In genomic region chr6:127969709-127970108, GRCm38 (mm10) we compare ENCODE assay signal across 10 mouse cellular contexts.
DNase-seq lines count a peak whose midpoint lies in the region; ATAC-seq and TF ChIP-seq lines count a peak whose summit lies in the region.
"Had no signal": no experiment of that assay in that cellular context is flagged by ENCODE, and none has a peak within 500 bp of the region (broad histone marks: within the 10 kb centered on the region; RNA-seq: fewer than 3 reads in every experiment).

No protein-coding gene starts in this region.

- H3K9me3 ChIP-seq in forebrain, embryonic 16.5 days (ENCODE audit: control insufficient read depth, low read length), result no peaks in the 10 kb centered on the region
- H3K9me3 ChIP-seq in forebrain, embryonic 12.5 days, result no peaks in the 10 kb centered on the region
- H3K9me3 ChIP-seq in liver, embryonic 11.5 days (ENCODE audit: control insufficient read depth, low read length), result no peaks in the 10 kb centered on the region
- no peaks in the 10 kb centered on the region for H3K9me3 ChIP-seq in liver, postnatal 0 days (ENCODE audit: low read length)
- H3K9me3 ChIP-seq in embryonic facial prominence, embryonic 14.5 days (ENCODE audit: control insufficient read depth, low read length), result no peaks in the 10 kb centered on the region
- H3K9me3 ChIP-seq: kidney, embryonic 15.5 days; neural tube, embryonic 13.5 days had no signal

- H3K36me3 ChIP-seq in forebrain, embryonic 16.5 days (ENCODE audit: control insufficient read depth, insufficient read depth), result no peaks in the 10 kb centered on the region
- 0 out of 2 replicates have a peak, but pooled peaks cover 2% of the 10 kb centered on the region for H3K36me3 ChIP-seq in forebrain, embryonic 12.5 days (replicated peaks)
- 0 out of 2 replicates have a peak, but pooled peaks cover 2% of the 10 kb centered on the region for H3K36me3 ChIP-seq in liver, embryonic 11.5 days (ENCODE audit: control insufficient read depth, insufficient read depth, low read length)
- peaks cover 3% of the 10 kb centered on the region; the same call in 1 of the 2 replicates for H3K36me3 ChIP-seq in liver, postnatal 0 days (replicated peaks; ENCODE audit: insufficient read depth, low read length)
- 0 out of 2 replicates have a peak, but pooled peaks cover 8% of the 10 kb centered on the region for H3K36me3 ChIP-seq in embryonic facial prominence, embryonic 14.5 days (ENCODE audit: control insufficient read depth, insufficient read depth, low read length)

- no peak overlapping the region for H3K4me2 ChIP-seq in forebrain, embryonic 16.5 days (ENCODE audit: low read length)
- H3K4me2 ChIP-seq in forebrain, embryonic 12.5 days, result no peak overlapping the region
- no peak overlapping the region for H3K4me2 ChIP-seq in liver, embryonic 11.5 days
- no peak overlapping the region for H3K4me2 ChIP-seq in liver, postnatal 0 days (ENCODE audit: low read depth, low read length)
- H3K4me2 ChIP-seq in embryonic facial prominence, embryonic 14.5 days (ENCODE audit: low read depth, low read length), result no peak overlapping the region
- H3K4me2 ChIP-seq: kidney, embryonic 15.5 days; neural tube, embryonic 13.5 days had no signal

- H3K27me3 ChIP-seq in forebrain, embryonic 16.5 days (replicated peaks; ENCODE audit: control insufficient read depth, insufficient read depth, low read length), result no peaks in the 10 kb centered on the region
- no peaks in the 10 kb centered on the region for H3K27me3 ChIP-seq in forebrain, embryonic 12.5 days
- H3K27me3 ChIP-seq in liver, embryonic 11.5 days (replicated peaks; ENCODE audit: control insufficient read depth, insufficient read depth, low read length), result no peaks in the 10 kb centered on the region
- H3K27me3 ChIP-seq in liver, postnatal 0 days (ENCODE audit: insufficient read depth, low read length), result no peaks in the 10 kb centered on the region
- no peaks in the 10 kb centered on the region for H3K27me3 ChIP-seq in embryonic facial prominence, embryonic 14.5 days (replicated peaks; ENCODE audit: control insufficient read depth, insufficient read depth, low read length)
- H3K27me3 ChIP-seq: kidney, embryonic 15.5 days; neural tube, embryonic 13.5 days had no signal

- H3K4me1 ChIP-seq in forebrain, embryonic 16.5 days (replicated peaks; ENCODE audit: control insufficient read depth, insufficient read depth, low read length), result peaks cover 8% of the 10 kb centered on the region
- H3K4me1 ChIP-seq in forebrain, embryonic 12.5 days, result peaks cover 27% of the 10 kb centered on the region
- no peaks in the 10 kb centered on the region for H3K4me1 ChIP-seq in liver, embryonic 11.5 days (replicated peaks; ENCODE audit: control insufficient read depth, insufficient read depth, low read length)
- H3K4me1 ChIP-seq in liver, postnatal 0 days (ENCODE audit: insufficient read depth), result no peaks in the 10 kb centered on the region
- H3K4me1 ChIP-seq in embryonic facial prominence, embryonic 14.5 days (ENCODE audit: control insufficient read depth, insufficient read depth, low read length), result 0 out of 2 replicates have a peak, but pooled peaks cover 3% of the 10 kb centered on the region

- no peak for DNase-seq in liver, embryonic 11.5 days (ENCODE audit: low spot score)
- DNase-seq in liver, postnatal 0 days, result no peak
- DNase-seq in embryonic facial prominence, embryonic 14.5 days (ENCODE audit: low spot score), result no peak
- peak; percentile 43 for DNase-seq in retina, embryonic 14.5 days (ENCODE audit: low spot score)
- DNase-seq in right cerebral cortex, postnatal 14 days, result no peak

- ATAC-seq in forebrain, embryonic 16.5 days, result peak; percentile 13; the same call in 1 of the 2 replicates
- no peak for ATAC-seq in forebrain, embryonic 12.5 days (ENCODE audit: low FRiP score)
- ATAC-seq in liver, embryonic 11.5 days (replicated peaks; ENCODE audit: low FRiP score), result peak; percentile 46; the same call in 1 of the 2 replicates
- ATAC-seq in liver, postnatal 0 days, result no peak
- peak; percentile 34; the same call in 1 of the 2 replicates for ATAC-seq in embryonic facial prominence, embryonic 14.5 days (ENCODE audit: low read depth)

- H3K4me3 ChIP-seq in forebrain, embryonic 16.5 days (replicated peaks; ENCODE audit: low read length), result no peak overlapping the region
- H3K4me3 ChIP-seq in forebrain, embryonic 12.5 days (replicated peaks), result no peak overlapping the region
- H3K4me3 ChIP-seq in liver, embryonic 11.5 days (ENCODE audit: low read depth, low read length), result no peak overlapping the region
- H3K4me3 ChIP-seq in liver, postnatal 0 days (ENCODE audit: low read depth, low read length), result no peak overlapping the region
- H3K4me3 ChIP-seq in embryonic facial prominence, embryonic 14.5 days (ENCODE audit: low read depth, low read length), result no peak overlapping the region
- H3K4me3 ChIP-seq: erythroblast, embryonic 14.5 days; kidney, embryonic 15.5 days; neural tube, embryonic 13.5 days had no signal

- H3K27ac ChIP-seq in forebrain, embryonic 16.5 days (ENCODE audit: low read length), result no peak overlapping the region
- H3K27ac ChIP-seq in forebrain, embryonic 12.5 days, result no peak overlapping the region
- H3K27ac ChIP-seq in liver, embryonic 11.5 days (ENCODE audit: low read depth, low read length), result no peak overlapping the region
- H3K27ac ChIP-seq in liver, postnatal 0 days (ENCODE audit: low read depth), result no peak overlapping the region
- H3K27ac ChIP-seq in embryonic facial prominence, embryonic 14.5 days (replicated peaks; ENCODE audit: low read depth, low read length), result no peak overlapping the region
- H3K27ac ChIP-seq: kidney, embryonic 15.5 days; neural tube, embryonic 13.5 days had no signal

- WGBS in forebrain, embryonic 16.5 days, result 74% methylated on average over 7 of the region's 7 CpGs
- 73% methylated on average over 7 of the region's 7 CpGs for WGBS in forebrain, embryonic 12.5 days
- WGBS in liver, embryonic 11.5 days, result 48% methylated on average over 7 of the region's 7 CpGs
- WGBS in liver, postnatal 0 days (ENCODE audit: insufficient replicate concordance), result 65% methylated on average over 7 of the region's 7 CpGs
- WGBS in embryonic facial prominence, embryonic 14.5 days, result 60% methylated on average over 7 of the region's 7 CpGs

- no peak for TF ChIP-seq CTCF in liver, postnatal 0 days (IDR thresholded peaks at IDR 0.05; ENCODE audit: low read depth)

- TF ChIP-seq EP300 in liver, postnatal 0 days (IDR thresholded peaks at IDR 0.05; ENCODE audit: low read depth), result no peak

- H3K9ac ChIP-seq in forebrain, embryonic 16.5 days (replicated peaks; ENCODE audit: low read depth, low read length), result no peak overlapping the region
- no peak overlapping the region for H3K9ac ChIP-seq in forebrain, embryonic 12.5 days
- no peak overlapping the region for H3K9ac ChIP-seq in liver, embryonic 11.5 days (ENCODE audit: low read depth, low read length)
- no peak overlapping the region for H3K9ac ChIP-seq in liver, postnatal 0 days (replicated peaks)
- no peak overlapping the region for H3K9ac ChIP-seq in embryonic facial prominence, embryonic 14.5 days (ENCODE audit: low read depth, low read length)
- H3K9ac ChIP-seq: kidney, embryonic 15.5 days; neural tube, embryonic 13.5 days had no signal

Comparison
In these comparisons a context has a peak if more than half of its experiments do, and no peak if none do; other contexts are left out.
1. ATAC-seq: peak in forebrain, embryonic 16.5 days (single experiment), liver, embryonic 11.5 days (single experiment) and embryonic facial prominence, embryonic 14.5 days (single experiment); none in forebrain, embryonic 12.5 days (single experiment) and liver, postnatal 0 days (single experiment).